ENCODE assay signal across 8 mouse cellular contexts in the genomic region with DNA sequence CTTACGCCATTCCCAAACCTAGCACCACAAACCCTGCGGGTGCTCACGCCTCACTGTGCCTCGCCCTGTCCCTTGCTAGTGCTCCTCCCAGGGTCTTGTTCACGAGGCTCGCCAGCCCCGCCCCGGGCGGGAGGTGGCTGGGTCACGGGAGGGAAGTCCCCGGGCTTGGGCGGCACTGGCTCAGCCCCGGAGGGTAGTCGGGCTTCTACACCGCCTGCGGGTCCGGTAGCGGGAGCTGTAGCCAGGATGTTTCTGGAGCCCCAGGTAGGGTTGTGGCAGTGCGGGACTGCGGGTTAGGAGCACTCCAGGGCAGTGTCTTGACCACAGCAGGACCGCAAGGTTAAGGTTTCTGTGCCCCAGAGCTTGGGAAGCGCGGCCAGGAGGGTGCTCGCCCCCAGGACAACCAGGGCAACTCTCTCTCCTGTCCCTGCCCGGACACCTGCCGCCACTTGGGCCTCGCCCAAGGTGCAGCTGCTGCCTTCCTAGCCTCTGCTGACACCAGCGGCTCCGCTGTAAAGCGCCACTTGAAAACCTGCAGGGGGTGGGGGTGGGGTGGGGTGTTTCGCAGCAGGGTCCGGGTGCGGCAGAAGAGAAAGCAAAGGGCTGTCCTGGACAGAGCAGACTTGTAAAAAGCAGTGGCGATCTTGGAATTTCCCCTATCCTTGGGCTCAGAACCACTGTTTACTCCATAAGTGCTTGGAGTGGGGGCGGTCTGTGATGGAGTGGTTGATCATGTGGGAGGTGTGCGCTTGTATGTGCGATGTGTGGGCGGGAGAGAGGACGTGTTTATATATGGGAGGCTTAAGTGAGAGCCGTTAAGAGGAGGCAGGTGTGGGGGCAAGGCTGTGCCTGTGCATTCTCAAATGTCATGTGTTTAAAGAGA. TPM values are rescaled to one million over a fixed set of nuclear protein-coding genes. Genes with fewer than 3 reads are reported as not detected.
DNase-seq lines count a peak whose midpoint lies in the region; ATAC-seq and TF ChIP-seq lines count a peak whose summit lies in the region.

No protein-coding gene starts in this region.

- H3K4me2 ChIP-seq in forebrain, embryonic 11.5 days (ENCODE audit: low read depth, low read length, severe bottlenecking) = peak overlapping the region; percentile 93
- peak overlapping the region; percentile 98 for H3K4me2 ChIP-seq in hindbrain, embryonic 13.5 days
- peak overlapping the region; percentile 83 for H3K4me2 ChIP-seq in limb, embryonic 11.5 days (ENCODE audit: low read depth, severe bottlenecking)

- 2% methylated on average over 40 of the region's 40 CpGs for WGBS in forebrain, embryonic 11.5 days
- 2% methylated on average over 40 of the region's 40 CpGs for WGBS in hindbrain, embryonic 13.5 days
- WGBS in limb, embryonic 11.5 days = 1% methylated on average over 40 of the region's 40 CpGs
- 2% methylated on average over 40 of the region's 40 CpGs for WGBS in midbrain, embryonic 10.5 days

- H3K4me1 ChIP-seq in bone marrow macrophage, adult 2 months (ENCODE audit: control insufficient read depth, insufficient read depth, low read length) = 0 out of 2 replicates have a peak, but pooled peaks cover 2% of the 10 kb centered on the region
- H3K4me1 ChIP-seq in forebrain, embryonic 11.5 days (replicated peaks; ENCODE audit: control insufficient read depth, insufficient read depth, low read length) = peaks cover 5% of the 10 kb centered on the region; the same call in 1 of the 2 replicates
- peaks cover 38% of the 10 kb centered on the region for H3K4me1 ChIP-seq in hindbrain, embryonic 13.5 days (replicated peaks)
- H3K4me1 ChIP-seq in limb, embryonic 11.5 days (ENCODE audit: control insufficient read depth, insufficient read depth, low read length) = peaks cover 14% of the 10 kb centered on the region; the same call in 1 of the 2 replicates
- H3K4me1 ChIP-seq in midbrain, embryonic 10.5 days = peaks cover 22% of the 10 kb centered on the region

- peak overlapping the region; percentile 35; the same call in 1 of the 2 replicates for H3K27ac ChIP-seq in gastrocnemius, adult 2 months
- H3K27ac ChIP-seq in bone marrow macrophage, adult 2 months (ENCODE audit: insufficient read depth, low read depth, low read length) = no peak overlapping the region
- no peak overlapping the region for H3K27ac ChIP-seq in forebrain, embryonic 11.5 days (ENCODE audit: low read depth, low read length)
- H3K27ac ChIP-seq in hindbrain, embryonic 13.5 days = no peak overlapping the region
- no peak overlapping the region for H3K27ac ChIP-seq in limb, embryonic 11.5 days (replicated peaks; ENCODE audit: low read depth, low read length)
- H3K27ac ChIP-seq in midbrain, embryonic 10.5 days (replicated peaks) = peak overlapping the region; percentile 61

- H3K9me3 ChIP-seq in forebrain, embryonic 11.5 days (ENCODE audit: control insufficient read depth, low read length) = no peaks in the 10 kb centered on the region
- H3K9me3 ChIP-seq in hindbrain, embryonic 13.5 days = no peaks in the 10 kb centered on the region
- H3K9me3 ChIP-seq in limb, embryonic 11.5 days (ENCODE audit: control insufficient read depth, low read length) = no peaks in the 10 kb centered on the region
- H3K9me3 ChIP-seq in midbrain, embryonic 10.5 days (replicated peaks) = no peaks in the 10 kb centered on the region

- peaks cover 4% of the 10 kb centered on the region; the same call in 1 of the 2 replicates for H3K27me3 ChIP-seq in forebrain, embryonic 11.5 days (ENCODE audit: control insufficient read depth, insufficient read depth, low read length)
- H3K27me3 ChIP-seq in hindbrain, embryonic 13.5 days = peaks cover 37% of the 10 kb centered on the region
- peaks cover 23% of the 10 kb centered on the region for H3K27me3 ChIP-seq in limb, embryonic 11.5 days (ENCODE audit: control insufficient read depth, insufficient read depth, low read length)
- peaks cover 49% of the 10 kb centered on the region for H3K27me3 ChIP-seq in midbrain, embryonic 10.5 days (ENCODE audit: low read depth, poor library complexity, severe bottlenecking)

- peak; percentile 69 for DNase-seq in gastrocnemius, adult 2 months
- no peak for DNase-seq in gastrocnemius, postnatal 25 days
- DNase-seq in forebrain, embryonic 11.5 days (ENCODE audit: low spot score) = peak; percentile 71
- DNase-seq in limb, embryonic 11.5 days (ENCODE audit: low spot score) = peak; percentile 56
- DNase-seq in midbrain, embryonic 10.5 days (ENCODE audit: low spot score) = peak; percentile 47
- DNase-seq in spleen, postnatal 36 days (ENCODE audit: low spot score in 2 of 2) = peak; percentile 24 to 33

- intact Hi-C loops in gastrocnemius, adult 2 months (cut with DNase I) = no loop called here

- peak overlapping the region; percentile 43 for H3K9ac ChIP-seq in forebrain, embryonic 11.5 days (ENCODE audit: low read length)
- H3K9ac ChIP-seq in hindbrain, embryonic 13.5 days = peak overlapping the region; percentile 72
- H3K9ac ChIP-seq in limb, embryonic 11.5 days (ENCODE audit: low read length) = peak overlapping the region; percentile 34; the same call in 1 of the 2 replicates

- H3K4me3 ChIP-seq in gastrocnemius, adult 2 months = peak overlapping the region; percentile 66
- H3K4me3 ChIP-seq in bone marrow macrophage, adult 2 months (ENCODE audit: insufficient read depth, low read length) = peak overlapping the region; percentile 57
- peak overlapping the region; percentile 38 for H3K4me3 ChIP-seq in forebrain, embryonic 11.5 days (ENCODE audit: low read depth, low read length)
- peak overlapping the region; percentile 51 for H3K4me3 ChIP-seq in hindbrain, embryonic 13.5 days
- peak overlapping the region; percentile 35 for H3K4me3 ChIP-seq in limb, embryonic 11.5 days (ENCODE audit: low read depth, low read length)
- H3K4me3 ChIP-seq in midbrain, embryonic 10.5 days = peak overlapping the region; percentile 59

- no peak for TF ChIP-seq CTCF in gastrocnemius, adult 2 months (IDR thresholded peaks at IDR 0.05)
- TF ChIP-seq CTCF in bone marrow macrophage, adult 2 months (IDR thresholded peaks at IDR 0.05; ENCODE audit: low read depth, low read length) = no peak

- TF ChIP-seq POLR2A in bone marrow macrophage, adult 2 months (IDR thresholded peaks at IDR 0.05; ENCODE audit: borderline replicate concordance, low read depth, low read length) = no peak; the same call in 1 of the 2 replicates

- ATAC-seq in forebrain, embryonic 11.5 days (replicated peaks; ENCODE audit: low FRiP score) = peak; percentile 60
- ATAC-seq in hindbrain, embryonic 13.5 days (ENCODE audit: low FRiP score) = peak; percentile 64
- ATAC-seq in limb, embryonic 11.5 days (ENCODE audit: insufficient number of reproducible peaks, low FRiP score, low TSS enrichment, low read depth) = peak; percentile 29; the same call in 1 of the 2 replicates

- no peaks in the 10 kb centered on the region for H3K36me3 ChIP-seq in forebrain, embryonic 11.5 days (ENCODE audit: control insufficient read depth, insufficient read depth, low read length)
- no peaks in the 10 kb centered on the region for H3K36me3 ChIP-seq in hindbrain, embryonic 13.5 days
- H3K36me3 ChIP-seq in limb, embryonic 11.5 days (ENCODE audit: control insufficient read depth, insufficient read depth, low read length) = no peaks in the 10 kb centered on the region
- no peaks in the 10 kb centered on the region for H3K36me3 ChIP-seq in midbrain, embryonic 10.5 days

RNA-seq across cellular contexts. Expression of gene Rasgef1a, which starts 55.2 kb away (rescaled TPM):
- total RNA-seq in gastrocnemius, adult 2 months (2021) = under 1 TPM in 1 of 2 experiments, not detected in 1; 0.18 TPM
- total RNA-seq in gastrocnemius, postnatal 25 days (2021) = under 1 TPM; 0.29 to 0.33 TPM
- 2.3 and 3.0 TPM in 2 replicates for polyA plus RNA-seq in bone marrow macrophage, adult 2 months (2012; ENCODE audit: insufficient read depth, insufficient read length, missing spikeins)
- polyA plus RNA-seq in forebrain, embryonic 11.5 days (2014; fragmentation: Nextera tagmentation; extraction: Ambion mirVana) = 0.13 and 0.20 TPM in 2 replicates
- polyA plus RNA-seq in hindbrain, embryonic 13.5 days (2015; fragmentation: Nextera tagmentation; extraction: Ambion mirVana) = 0.90 and 1.1 TPM in 2 replicates
- not detected in 2 replicates for polyA plus RNA-seq in limb, embryonic 11.5 days (2014; fragmentation: Nextera tagmentation; extraction: Ambion mirVana)
- 0.09 and 0.15 TPM in 2 replicates for polyA plus RNA-seq in midbrain, embryonic 10.5 days (2016; fragmentation: Nextera tagmentation; extraction: Ambion mirVana)

Comparison
In these comparisons a context has a peak if more than half of its experiments do, and no peak if none do; other contexts are left out.
1. H3K27ac ChIP-seq: peak in gastrocnemius, adult 2 months (single experiment) and midbrain, embryonic 10.5 days (single experiment); none in bone marrow macrophage, adult 2 months (single experiment), forebrain, embryonic 11.5 days (single experiment), hindbrain, embryonic 13.5 days (single experiment) and limb, embryonic 11.5 days (single experiment).
2. Peak in every context shown above with its lines, with median percentiles within 50 percentile points of each other: H3K4me3 ChIP-seq, ATAC-seq, H3K4me2 ChIP-seq and H3K9ac ChIP-seq.